Mouse (Mus musculus) c-Kit-positive CD71-negative TER-119-negative erythroid progenitor cells, embryonic 14.5 days (primary cell): ENCODE measurements around the gene Tesc.

Source experiments
- DNase-seq: peaks from one replicate; pipeline ENCODE4 v3.0.0-alpha.2; 2013; ENCODE audit warnings: low read depth

Gene Tesc

DNA sequence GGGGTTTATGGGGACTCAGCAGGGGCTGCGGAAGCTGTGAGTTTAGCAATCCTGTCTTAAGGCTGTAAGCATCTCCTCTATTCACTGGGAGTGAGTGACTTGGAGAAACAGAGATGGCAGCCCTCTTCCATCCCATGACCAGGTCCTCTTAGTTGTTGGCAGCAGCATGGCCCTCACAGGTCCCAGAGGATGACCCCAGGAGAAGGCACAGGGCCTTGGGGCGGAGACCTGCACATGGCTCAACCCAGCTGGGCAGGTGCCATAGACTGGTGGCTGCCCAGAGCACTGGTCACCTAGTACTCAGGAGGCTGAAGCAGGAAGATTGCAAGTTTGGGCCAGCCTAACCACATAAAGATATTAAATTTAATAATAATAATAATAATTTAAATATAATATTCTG, 11.9 kb upstream of the Tesc start:
- no peak for DNase-seq

DNA sequence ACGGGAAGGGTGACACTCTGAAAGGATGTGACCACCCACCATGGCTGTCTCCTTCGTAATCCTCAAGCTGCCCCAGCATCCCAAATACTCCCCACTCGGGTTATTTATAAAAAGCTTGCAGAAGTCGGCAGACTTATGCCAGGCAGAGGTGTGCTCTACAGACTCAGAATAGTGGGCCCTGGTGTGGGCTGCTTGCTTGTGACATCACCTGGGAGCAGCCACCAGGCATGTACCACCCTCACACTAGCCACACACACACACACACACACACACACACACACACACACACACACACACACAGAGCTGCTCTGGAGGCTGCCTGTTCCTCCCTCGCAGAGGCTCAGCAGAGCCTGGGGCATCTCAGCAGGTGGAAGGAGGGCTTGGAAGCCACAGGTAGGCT, 10.0 kb upstream of the Tesc start:
- DNase-seq, result no peak

DNA sequence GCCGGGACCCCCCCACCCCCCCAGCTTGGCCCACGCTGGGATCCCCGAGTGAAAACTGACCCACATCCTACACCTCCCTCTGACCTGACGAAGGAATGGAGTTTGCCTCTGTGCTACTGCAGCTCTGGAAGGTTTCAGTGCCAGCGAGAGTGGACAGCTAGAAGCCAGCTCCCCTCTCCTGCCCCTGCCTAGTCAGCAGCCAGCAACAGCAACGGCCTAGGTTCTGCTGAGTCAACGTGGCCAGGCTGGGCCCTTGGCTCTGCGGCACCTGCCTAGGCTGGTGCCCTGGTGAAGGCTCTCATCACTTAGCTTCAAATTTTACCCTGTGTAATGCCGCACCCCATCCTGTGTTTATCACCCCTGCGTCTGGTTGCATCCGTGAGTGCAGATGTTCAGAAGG, 7.6 kb upstream of the Tesc start:
- DNase-seq, result no peak

DNA sequence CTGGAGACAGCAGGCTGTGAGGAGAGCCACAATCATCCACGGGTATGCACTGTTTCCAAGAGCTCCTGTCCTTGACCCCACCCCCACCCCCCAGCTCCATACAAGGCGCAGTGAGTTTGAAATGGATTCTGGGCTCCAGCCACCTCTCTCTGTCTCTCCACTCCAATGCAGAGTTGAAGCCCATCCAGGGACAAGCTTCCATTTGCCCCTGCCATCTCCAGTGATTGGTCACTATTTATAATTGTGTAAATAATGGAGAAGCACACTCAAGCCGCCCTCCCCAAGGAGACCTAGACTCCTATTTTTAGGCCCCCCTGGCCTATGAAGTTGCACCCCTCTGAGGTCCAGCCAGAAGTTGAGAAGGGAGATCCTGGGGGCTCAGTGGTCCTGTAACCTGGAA, 4.5 kb upstream of the Tesc start:
- DNase-seq, result no peak

DNA sequence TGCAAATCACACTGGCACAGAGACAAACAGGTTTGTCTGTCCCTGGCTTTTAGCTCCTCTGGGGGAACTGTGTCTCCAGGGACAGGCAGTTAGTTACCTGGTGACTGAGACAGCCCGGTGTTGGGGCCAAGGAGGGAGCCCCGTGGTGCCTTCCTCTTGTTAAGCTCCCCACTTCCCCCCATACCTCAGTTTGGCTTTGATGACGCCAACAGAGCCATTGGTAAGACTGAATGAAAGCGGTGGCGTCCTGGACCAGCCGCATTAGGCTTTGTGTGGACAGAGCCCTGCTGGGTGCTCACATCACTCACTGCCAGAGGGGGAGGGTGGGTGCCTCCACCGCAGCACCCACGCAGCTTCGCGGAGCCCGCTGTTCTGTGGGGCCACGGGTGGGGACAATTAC, 1.7 kb upstream of the Tesc start:
- DNase-seq, result no peak

DNA sequence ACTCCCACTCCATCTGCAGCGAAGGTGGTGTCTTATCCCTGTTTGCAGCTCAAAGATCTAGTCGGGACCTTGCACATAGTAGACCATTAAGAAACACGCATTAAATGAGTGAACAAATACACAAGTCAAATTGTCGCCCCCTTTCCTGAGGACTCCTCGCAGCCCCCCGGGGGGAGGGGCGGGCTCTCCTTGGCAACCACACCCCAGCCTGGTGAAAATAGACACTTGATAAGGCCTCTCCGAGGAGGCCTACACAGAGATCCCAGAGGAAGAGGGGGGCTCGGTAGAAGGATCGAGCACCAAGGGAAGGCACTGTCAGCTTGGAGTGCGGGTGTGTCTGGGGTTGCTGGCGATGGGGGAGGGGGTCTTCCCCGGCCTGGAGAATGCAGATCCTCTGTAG, 1.2 kb upstream of the Tesc start:
- no peak for DNase-seq

DNA sequence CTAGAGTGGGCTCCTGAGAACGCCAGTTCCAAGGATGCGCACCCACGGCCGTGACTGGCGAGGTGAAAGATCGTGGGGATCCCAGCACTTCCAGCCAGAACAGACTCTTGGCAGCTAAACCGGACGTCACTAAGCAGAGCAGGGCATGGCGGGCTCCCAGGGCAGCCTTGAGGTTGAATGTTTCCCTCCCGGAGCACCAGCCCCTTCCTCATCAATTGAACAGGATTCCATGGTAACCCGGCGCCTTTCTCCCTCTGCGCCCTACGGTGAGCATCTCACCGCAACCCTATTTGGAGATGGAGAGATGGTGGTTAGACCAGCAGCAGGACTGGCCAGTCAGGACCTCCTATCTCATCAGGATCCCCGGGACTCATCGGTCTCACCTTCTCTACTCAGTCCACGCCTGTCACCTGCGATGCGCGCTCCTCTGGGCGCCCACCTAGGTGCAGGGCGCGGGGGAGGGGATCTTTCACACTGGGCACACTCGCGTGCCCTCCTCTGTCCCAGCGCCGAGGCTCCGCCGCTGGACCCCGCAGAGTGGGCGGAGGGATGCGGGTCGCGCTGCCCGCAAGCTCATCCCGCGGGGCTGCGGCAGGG, 344 bp upstream of the Tesc start:
- DNase-seq, result no peak

DNA sequence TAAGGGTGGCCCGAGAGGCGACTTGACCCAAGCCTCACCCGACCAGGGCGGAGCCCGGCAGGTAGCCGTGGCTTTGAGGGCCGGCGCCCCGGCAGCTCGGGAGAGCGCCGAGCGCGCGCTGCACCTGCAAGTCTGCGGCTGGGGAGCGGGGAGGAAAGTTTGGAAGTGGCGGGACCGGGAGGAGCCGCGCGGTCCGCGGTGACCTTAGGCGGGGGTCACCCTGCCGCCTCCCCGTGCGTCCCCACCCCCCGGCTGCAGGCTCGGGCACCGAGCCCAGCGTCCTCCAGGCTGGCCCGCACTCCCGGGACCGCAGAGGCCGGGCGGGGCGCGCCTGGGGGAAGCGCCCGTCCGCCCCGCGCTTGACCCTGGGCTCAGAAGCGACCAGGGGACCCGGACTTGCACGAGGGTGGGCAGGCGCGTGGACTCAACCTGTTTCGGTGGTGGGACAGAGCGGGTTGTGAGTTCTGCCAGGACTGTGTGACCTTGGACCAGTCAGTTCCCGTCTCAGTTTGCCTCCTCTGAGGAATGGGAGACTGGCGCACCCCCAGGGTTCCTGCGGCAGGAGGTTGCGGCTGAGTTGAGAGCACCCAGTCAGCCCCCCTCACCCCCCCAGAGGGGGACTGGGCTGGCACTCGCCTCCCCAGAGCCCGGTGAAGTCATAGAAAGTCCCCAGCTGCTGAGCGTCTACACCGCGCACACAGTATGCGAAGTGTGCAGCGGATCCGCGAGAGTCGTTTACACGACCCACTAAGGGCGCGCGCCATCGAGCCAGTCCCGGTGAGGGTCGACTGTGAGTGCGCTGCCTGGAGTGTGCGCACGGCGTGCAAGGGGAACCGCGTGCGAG, 870 bp downstream of the Tesc start:
- DNase-seq, result no peak

DNA sequence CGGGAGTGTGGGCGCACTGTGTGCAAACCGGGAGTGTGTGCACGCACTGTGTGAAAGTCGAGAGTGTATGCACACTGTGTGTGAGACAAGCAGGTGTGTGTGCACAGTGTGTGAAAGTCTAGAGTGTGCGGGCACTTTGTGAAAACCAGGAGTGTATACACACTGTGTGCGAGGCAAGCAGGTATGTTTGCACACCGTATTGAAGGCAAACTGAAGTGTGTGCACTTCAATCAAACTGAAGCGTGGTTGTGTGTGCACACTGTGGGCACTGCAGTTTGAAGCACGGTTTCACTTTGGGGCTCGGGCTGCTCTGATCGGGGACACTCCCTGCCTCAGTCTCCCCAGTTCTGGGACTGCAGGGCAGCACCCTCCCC, 1.5 kb downstream of the Tesc start:
- no peak for DNase-seq

DNA sequence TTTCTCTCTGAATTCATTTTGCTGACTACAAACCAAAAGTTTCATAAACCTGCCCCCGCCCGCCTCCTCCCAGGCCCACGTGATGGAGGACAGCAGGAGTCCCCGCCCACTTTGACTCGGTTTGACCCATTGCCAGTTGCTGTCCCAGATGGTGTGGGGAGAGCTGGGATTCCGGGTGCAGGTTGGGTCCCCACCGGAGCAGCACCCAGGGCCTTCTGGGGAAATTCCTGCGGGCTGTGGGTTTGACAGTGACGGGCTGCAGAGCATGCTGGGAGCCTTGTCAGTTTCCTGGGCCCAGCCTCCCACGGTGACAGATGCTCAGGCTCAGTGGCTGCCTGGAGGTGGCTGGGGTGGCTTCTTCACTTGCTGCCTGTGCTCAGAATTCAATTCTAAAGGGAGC, 1.9 kb downstream of the Tesc start:
- no peak for DNase-seq

DNA sequence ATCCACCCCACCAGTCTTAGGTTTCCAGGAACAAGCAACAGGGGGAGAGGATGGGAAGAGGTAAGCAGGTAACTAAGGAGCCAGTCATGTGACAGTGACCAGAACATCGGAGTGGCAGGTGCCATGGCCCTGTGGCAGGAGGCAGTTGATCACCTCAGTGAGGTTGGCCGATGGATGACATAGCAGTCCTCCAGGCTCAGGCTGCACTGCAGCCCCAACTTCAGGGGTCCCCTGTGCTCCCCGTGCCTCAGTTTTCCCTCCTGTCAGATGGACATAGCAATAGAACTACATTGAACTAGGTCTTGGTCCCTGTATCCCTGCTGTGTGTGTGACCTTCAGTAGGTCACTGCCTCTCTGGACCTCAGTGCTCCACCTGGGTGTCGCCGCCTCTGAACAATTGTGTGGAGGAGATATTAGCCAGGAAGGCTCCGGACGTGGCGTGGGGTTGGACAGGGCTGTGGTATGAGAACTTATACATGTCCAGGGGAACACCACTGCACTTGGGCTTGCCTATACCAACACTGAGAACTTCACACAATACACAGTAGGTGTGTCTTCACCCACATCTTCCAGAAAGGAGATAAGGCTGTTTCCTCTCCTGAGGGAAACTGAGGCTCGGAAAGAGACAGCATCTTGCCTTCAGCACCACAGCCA, 2.6 kb downstream of the Tesc start:
- no peak for DNase-seq

DNA sequence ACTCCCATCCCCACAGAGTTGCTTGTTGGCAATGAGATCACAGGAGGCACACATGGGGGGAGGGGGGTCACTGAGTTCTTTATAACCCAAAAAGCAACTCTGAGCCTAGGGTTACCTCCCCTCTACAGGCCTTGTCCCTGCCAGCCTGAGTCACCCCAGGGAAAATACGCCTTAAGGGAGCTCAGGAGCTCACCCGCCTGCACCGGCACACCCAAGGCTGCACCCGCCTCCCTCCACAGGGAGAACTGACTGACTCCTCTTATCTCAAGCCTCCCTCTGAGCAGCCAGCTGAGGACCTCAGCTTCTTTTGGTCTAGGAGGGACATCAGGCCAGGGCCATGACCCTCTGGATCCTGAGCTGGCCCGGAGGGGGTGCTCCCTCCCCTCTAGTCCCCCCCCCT, 3.5 kb downstream of the Tesc start:
- DNase-seq, result no peak

DNA sequence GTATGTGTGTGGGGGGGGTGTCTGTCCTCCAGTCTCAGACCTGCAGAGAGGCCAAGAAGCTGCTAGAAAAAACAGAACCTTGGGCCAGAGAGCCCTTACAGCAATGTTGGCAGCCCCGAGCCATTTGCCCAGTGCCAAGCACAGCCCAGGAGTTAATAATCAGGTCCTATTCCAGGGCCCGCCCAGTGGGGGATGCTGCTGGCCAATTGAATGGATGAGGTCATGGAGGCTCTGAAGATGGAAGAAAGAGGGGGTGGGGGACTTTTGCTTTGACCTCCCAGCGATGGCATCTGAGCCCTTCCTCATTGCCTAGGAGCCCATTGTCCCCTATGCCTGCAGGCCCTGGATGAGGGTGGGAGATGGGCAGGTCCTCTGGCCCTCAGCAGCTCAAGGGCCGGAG, 4.0 kb downstream of the Tesc start:
- no peak for DNase-seq

DNA sequence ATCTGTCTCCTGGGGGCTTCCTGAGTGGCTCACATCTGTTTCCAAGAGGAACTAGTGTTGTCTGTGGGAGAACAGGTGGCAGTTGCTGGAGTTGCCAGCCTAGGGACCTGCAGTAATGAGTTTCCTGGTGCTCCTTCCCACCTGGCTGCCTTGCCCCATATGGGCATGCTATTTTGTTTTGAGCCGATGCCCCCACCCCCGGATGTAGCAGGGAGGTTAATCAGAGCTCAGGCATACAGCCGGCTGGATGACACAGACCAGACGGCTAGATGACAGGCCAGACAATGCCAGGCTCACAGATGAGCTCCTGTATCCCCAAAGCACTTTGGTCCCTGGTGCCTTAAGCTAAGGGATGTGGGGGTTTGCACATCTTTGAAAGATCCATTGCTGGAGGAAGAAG, 5.8 kb downstream of the Tesc start:
- no peak for DNase-seq

DNA sequence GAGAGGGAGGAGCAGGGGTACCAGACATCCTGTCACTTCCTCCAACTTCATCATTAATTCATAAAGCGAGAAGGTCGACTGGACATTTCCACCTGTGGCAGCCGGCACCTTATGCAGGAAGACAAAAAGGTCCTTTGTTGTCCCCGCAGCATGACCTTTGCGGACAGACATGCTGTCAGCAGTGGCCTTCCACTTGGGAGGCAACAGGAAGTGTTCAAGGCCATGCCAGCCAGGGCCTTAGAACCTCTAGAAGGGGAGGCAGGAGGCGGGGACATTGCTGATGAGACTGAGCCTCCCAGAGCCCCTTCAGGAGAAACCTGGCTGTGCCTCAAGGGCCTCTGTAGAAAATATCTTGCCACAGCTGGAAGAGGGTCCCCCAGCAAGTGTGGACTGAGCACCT, 6.2 kb downstream of the Tesc start:
- DNase-seq, result no peak

DNA sequence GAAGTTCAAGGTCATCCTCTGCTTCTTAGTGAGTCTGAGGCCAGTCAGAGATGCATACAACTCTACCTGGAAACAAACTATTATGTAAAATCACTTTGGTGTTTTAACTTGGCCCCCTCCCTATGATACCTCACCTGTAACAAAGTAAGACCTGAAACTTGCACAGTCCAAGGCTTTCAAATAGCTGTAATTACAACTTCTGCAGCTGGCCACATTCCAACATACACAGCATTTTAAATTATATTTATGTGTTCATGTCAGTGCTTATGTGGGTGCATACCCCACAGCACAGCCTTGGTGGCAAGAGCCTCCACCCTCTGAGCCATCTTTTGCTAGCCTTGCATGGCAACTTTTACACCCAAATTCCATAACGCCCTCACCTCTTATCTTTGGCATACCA, 7.1 kb downstream of the Tesc start:
- DNase-seq, result no peak

DNA sequence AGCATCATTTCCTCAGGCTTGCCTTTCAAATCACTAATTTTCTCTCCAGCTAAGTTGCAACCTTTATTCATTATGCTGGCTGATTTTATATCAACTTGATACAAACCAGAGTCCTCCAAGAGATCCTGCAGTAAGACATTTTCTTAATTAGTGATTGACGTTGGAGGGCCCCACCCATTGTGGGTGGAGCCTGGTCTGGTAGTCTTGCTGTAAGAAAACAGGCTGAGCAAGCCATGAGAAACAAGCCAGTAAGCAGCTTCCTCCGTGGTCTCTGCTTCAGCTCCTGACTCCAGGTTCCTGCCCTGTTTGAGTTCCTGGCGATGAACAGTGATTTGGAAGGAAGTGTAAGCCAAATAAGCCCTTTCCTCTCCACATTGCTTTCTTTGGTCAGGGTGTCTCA, 8.2 kb downstream of the Tesc start:
- DNase-seq, result no peak

DNA sequence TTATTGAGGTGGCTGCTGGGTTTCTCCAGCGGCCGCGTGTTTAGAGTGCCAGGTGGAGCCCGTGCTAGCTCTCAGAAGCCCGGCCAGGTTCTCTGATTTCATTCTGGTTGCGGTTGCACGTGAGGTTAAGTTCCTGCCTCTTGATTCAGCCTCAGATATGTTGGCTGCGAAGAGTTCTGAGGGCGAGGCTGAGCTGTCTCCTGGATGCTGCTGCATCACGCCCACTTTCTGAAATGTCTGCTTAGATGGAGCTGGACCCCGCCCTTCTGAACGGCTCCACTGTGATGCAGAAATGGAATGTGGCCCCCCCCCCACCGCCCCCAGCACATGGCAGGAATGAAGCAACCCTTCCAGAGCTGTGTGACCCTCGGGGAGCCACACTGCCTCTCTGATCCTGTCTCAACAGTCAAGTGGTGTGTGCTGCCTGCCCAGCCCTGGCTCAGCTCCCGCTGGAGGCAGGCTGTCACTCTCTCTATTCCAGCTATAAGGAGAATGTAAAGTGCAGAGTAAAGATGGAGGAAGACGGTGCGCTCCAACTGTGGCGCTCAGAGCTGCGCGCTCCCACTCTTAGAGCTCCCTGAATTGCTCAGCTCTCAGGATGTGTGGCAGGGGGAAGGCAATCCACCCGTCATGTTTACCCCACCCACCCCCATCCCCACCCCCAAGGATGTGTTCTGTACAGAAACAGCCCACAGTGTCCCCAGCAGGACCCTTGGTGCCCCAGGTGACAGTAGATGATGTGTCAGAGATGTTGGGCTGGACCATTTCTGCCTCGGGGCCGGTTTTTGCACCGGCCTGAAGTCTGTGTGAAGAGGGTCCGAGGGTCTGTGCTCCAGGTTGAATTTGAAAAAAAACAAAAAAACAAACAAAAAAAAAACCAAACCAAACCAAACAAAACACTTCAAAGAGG, 9.6 kb downstream of the Tesc start:
- DNase-seq, result no peak

DNA sequence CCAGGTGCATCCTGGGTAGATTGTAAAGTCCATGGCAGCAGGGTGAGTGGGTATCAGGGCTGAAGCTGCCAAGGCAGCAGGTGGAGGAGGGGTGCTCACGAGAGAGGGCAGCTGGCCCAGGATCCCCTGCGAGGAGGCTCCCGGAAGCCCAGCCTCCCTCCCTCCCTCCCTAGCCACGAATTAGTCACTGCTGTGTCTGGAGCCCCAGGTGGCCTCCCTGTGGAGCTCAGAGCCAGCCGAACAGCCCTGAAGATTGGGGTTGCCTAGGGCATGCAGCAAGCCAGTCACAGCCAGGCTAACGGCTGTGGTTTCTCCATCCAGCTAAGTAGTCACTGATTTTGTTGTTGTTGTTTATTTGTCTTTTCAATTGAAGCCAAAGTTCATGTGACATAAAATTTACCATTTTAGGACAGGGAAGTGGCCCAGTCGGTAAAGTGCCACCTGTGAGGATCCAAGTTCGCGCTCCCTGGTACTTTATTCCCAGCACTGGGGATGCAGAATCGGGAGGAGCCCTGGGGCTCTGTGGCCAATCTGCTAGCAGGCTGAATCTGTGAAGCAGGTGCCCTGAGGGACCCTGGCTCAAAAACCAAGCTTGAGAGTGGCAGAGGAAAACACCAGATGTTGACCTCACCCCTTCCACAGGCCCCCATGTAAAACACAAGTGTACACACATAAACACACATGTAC, 10.4 kb downstream of the Tesc start:
- DNase-seq, result peak; percentile 40

DNA sequence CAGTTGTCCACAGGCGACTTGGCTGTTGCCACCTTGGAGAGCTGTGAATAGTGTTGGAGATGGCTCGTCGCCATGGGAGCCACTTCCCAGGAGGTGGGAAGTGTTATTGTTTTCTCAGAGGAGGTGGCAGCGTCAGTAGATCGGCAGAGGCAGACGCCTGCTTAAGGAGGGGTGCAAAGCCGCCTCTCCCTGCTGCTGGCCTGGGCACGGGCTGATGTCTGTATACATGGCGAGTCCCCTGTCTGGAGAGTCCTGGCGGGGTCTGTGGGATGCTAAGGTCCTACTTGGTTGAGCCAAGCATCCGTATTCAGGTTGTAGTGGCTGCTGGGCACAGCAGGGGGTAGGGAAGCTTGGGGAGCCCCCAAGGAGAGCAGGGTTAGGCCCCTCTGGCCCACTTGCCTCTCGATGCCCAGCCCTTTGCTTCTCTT, 11.7 kb downstream of the Tesc start:
- no peak for DNase-seq

DNA sequence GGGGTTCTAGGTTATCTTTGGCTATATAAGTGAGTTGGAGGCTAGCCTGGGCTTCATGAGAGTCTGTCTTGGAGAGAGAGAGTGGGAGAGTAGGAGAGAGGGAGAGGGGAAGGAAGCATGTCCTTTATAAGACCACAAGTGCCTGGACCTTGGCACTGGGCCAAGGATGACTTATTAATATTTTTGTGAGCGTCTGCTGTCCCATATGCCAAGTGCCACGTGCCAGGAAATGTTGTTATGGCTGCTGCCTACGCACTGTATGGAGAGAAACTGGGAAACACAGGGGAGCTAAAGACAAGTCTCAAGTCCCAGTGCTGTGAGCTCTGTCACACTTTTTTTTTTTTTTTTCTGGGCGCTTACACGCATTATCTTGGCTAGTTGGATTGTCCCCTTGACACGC, 15.1 kb downstream of the Tesc start:
- DNase-seq, result no peak

DNA sequence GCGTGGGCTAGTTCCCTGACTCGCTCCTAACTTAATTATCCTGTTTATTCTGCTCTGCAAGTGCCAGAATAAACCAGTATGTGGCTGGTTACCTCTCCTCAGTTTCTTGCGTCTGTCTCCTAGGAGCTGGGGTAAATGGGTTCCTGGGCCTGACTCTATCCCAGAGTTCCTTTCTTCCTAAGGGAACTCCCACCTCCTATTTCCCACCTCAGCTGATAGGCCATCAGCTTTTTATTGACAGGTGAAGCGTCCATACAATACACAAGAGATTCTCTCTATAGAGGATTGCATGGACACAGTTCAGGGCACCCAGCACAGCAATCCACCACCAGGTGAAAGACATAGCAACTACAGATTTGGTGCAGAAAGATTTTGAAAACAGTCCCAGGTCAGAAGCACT, 16.2 kb downstream of the Tesc start:
- DNase-seq, result no peak
